Mouse (Mus musculus): ENCODE results near the gene Tmem258.

The Tmem258 gene

GRCm38 (mm10) chr19:10184096-10184495 is 19.7 kb upstream of the Tmem258 start:
- DNase-seq (ENCODE audit: low spot score): no peak

GRCm38 (mm10) chr19:10185876-10186275 is 17.9 kb upstream of the Tmem258 start:
- no peak for DNase-seq (ENCODE audit: low spot score)

GRCm38 (mm10) chr19:10186569-10186968 is 17.2 kb upstream of the Tmem258 start:
- DNase-seq (ENCODE audit: low spot score): no peak

GRCm38 (mm10) chr19:10188281-10188811 is 15.5 kb upstream of the Tmem258 start:
- peak; percentile 33 for DNase-seq (ENCODE audit: low spot score)

GRCm38 (mm10) chr19:10189022-10189421 is 14.8 kb upstream of the Tmem258 start:
- no peak for DNase-seq (ENCODE audit: low spot score)

GRCm38 (mm10) chr19:10189940-10190339 is 13.9 kb upstream of the Tmem258 start:
- DNase-seq (ENCODE audit: low spot score): no peak

GRCm38 (mm10) chr19:10190796-10191195 is 13.0 kb upstream of the Tmem258 start:
- peak; percentile 61 for DNase-seq (ENCODE audit: low spot score)

GRCm38 (mm10) chr19:10191326-10191725 is 12.5 kb upstream of the Tmem258 start:
- no peak for DNase-seq (ENCODE audit: low spot score)

- DNase-seq (ENCODE audit: low spot score): no peak
These were observed 9.5 kb upstream of the Tmem258 start for GRCm38 (mm10) chr19:10194337-10194736.

GRCm38 (mm10) chr19:10195252-10195651 is 8.6 kb upstream of the Tmem258 start:
- no peak for DNase-seq (ENCODE audit: low spot score)

- DNase-seq (ENCODE audit: low spot score): no peak
These were observed 6.7 kb upstream of the Tmem258 start for GRCm38 (mm10) chr19:10197130-10197529.

GRCm38 (mm10) chr19:10198286-10198685 is 5.5 kb upstream of the Tmem258 start:
- DNase-seq (ENCODE audit: low spot score): no peak

GRCm38 (mm10) chr19:10198723-10199122 is 5.1 kb upstream of the Tmem258 start:
- DNase-seq (ENCODE audit: low spot score): peak; percentile 74

- no peak for DNase-seq (ENCODE audit: low spot score)
These were observed 517 bp upstream of the Tmem258 start for GRCm38 (mm10) chr19:10203146-10203847.

- no peak for DNase-seq (ENCODE audit: low spot score)
These were observed 795 bp downstream of the Tmem258 start for GRCm38 (mm10) chr19:10204616-10205001.

- no peak for DNase-seq (ENCODE audit: low spot score)
These were observed 1.2 kb downstream of the Tmem258 start for GRCm38 (mm10) chr19:10205051-10205450.

- DNase-seq (ENCODE audit: low spot score): no peak
These were observed 5.0 kb downstream of the Tmem258 start for GRCm38 (mm10) chr19:10208851-10209250.

GRCm38 (mm10) chr19:10210885-10211284 is 7.1 kb downstream of the Tmem258 start:
- DNase-seq (ENCODE audit: low spot score): no peak

GRCm38 (mm10) chr19:10213796-10214471 is 10.1 kb downstream of the Tmem258 start:
- DNase-seq (ENCODE audit: low spot score): no peak

- DNase-seq (ENCODE audit: low spot score): no peak
These were observed 12.3 kb downstream of the Tmem258 start for GRCm38 (mm10) chr19:10216101-10216500.

GRCm38 (mm10) chr19:10219108-10219507 is 15.3 kb downstream of the Tmem258 start:
- DNase-seq (ENCODE audit: low spot score): no peak

- no peak for DNase-seq (ENCODE audit: low spot score)
These were observed 15.8 kb downstream of the Tmem258 start for GRCm38 (mm10) chr19:10219593-10219992.

- DNase-seq (ENCODE audit: low spot score): no peak
These were observed 17.8 kb downstream of the Tmem258 start for GRCm38 (mm10) chr19:10221585-10221984.
